Mouse (Mus musculus) kidney, postnatal 0 days (tissue): ENCODE results near the gene Rnf157. TPM values are rescaled to one million over a fixed set of nuclear protein-coding genes. Genes with fewer than 3 reads are reported as not detected.

Source experiments
- ATAC-seq: fragments of 200-750 bp; cut with Nextera tagmentation; replicated peaks from 2 replicates; pipeline ENCODE4 v1.8.0; 2017; ENCODE audit warnings: low read depth, moderate number of reproducible peaks, moderate TSS enrichment, moderate library complexity; ENCODE audit not compliant: low FRiP score
- DNase-seq: peaks from one replicate; pipeline ENCODE4 v3.0.0-alpha.2; 2016; ENCODE audit warnings: low spot score
- H3K27ac ChIP-seq: fragments of 300-500 bp; sonication (generic); 2 replicates; pipeline ENCODE4 v1.5.1; 2014; ENCODE audit warnings: mild to moderate bottlenecking
- H3K27me3 ChIP-seq: fragments of 300-500 bp; sonication (generic); 2 replicates; pipeline ENCODE4 v1.6.1; 2014; ENCODE audit warnings: low read length, mixed read lengths; ENCODE audit not compliant: insufficient read depth
- H3K36me3 ChIP-seq: fragments of 300-500 bp; sonication (generic); 2 replicates; pipeline ENCODE4 v1.6.1; 2014; ENCODE audit warnings: low read length, mixed read lengths; ENCODE audit not compliant: insufficient read depth
- H3K4me1 ChIP-seq: fragments of 300-500 bp; sonication (generic); replicated peaks from 2 replicates; pipeline ENCODE4 v1.6.1; 2014; ENCODE audit warnings: antibody characterized with exemption, low read length, mixed read lengths; ENCODE audit not compliant: insufficient read depth
- H3K4me2 ChIP-seq: fragments of 300-500 bp; sonication (generic); 2 replicates; pipeline ENCODE4 v1.6.1; 2014; ENCODE audit warnings: mild to moderate bottlenecking, low read length, moderate library complexity, mixed read lengths
- H3K4me3 ChIP-seq: fragments of 300-500 bp; sonication (generic); replicated peaks from 2 replicates; pipeline ENCODE4 v1.5.1; 2014; ENCODE audit warnings: low read depth, low read length
- H3K9ac ChIP-seq: fragments of 300-500 bp; sonication (generic); 2 replicates; pipeline ENCODE4 v1.6.1; 2014; ENCODE audit warnings: low read depth, low read length
- H3K9me3 ChIP-seq: fragments of 300-500 bp; sonication (generic); replicated peaks from 2 replicates; pipeline ENCODE4 v1.6.1; 2016; ENCODE audit warnings: low read length, inconsistent platforms, mixed read lengths
- CTCF ChIP-seq: IDR thresholded peaks from 2 replicates; pipeline ENCODE4 v1.5.1; 2016; ENCODE audit warnings: antibody characterized with exemption, low read depth, mild to moderate bottlenecking, moderate library complexity
- WGBS: fragments of 180-500 bp; shearing (Covaris S2); extraction: QIAGEN DNeasy Blood & Tissue Kit; methylation state at CpG from one replicate; pipeline ENCODE4 v1.1.7; 2014; 5-methylcytosine and 5-hydroxymethylcytosine counted together
- polyA plus RNA-seq: library from polyadenylated mRNA; unstranded; fragments of >200 nt; fragmentation: Nextera tagmentation; extraction: Ambion mirVana; gene quantifications from 2 replicates; pipeline ENCODE4 v1.2.1, GENCODE M21; 2015

Gene Rnf157
- polyA plus RNA-seq, 1 experiment from 2014 or later: 8.1 TPM

DNA sequence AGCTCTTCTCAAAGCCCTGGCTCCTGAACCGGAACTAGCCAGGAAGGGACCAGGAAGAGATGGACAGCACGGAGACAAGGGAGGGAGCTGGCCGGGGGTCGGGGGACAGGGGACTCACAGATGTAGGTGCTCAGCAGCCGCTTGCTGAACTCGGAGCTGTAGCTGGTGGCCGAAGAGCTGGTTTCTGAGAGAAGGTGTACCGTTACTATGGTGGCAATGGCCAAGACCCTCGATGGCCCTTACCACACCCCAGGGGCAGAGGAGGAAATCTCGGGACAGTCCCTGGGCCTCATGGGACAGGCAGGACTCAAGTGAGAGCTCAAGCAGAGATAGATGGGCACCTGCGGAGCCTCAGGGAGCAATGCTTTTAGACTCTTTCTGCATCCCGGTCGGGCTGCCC, 120.4 kb downstream of the Rnf157 start:
- no peak for TF ChIP-seq CTCF
- 89% methylated on average over 13 of the region's 13 CpGs for WGBS
- no peaks in the 10 kb centered on the region for H3K27me3 ChIP-seq
- H3K9me3 ChIP-seq: no peaks in the 10 kb centered on the region
- H3K4me2 ChIP-seq: no peak overlapping the region
- DNase-seq (no peak), ATAC-seq (no peak)
- no peaks in the 10 kb centered on the region for H3K4me1 ChIP-seq
- H3K4me3 ChIP-seq: no peak overlapping the region
- no peak overlapping the region for H3K27ac ChIP-seq
- H3K9ac ChIP-seq: no peak overlapping the region
- peaks cover 46% of the 10 kb centered on the region for H3K36me3 ChIP-seq

DNA sequence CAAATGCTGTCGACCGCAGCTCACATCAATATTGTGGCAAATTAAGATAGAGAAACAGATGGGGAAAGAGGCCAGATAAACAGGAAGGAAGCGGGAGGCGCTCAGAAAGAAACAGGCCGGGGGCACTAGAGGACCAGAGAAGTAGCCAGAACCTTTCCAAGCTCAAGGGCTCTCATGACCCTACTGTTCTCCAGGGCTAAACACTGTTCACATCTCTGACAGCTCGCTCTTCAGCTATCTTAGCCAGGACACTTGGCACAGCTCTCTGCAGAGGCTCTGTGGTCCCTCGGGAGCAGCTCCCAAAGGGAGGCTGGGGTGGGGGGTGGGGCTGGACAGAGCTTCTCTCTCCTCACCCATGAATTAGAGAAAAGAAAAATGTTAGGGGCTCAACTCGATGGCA, 122.3 kb downstream of the Rnf157 start:
- DNase-seq: no peak
- Histone ChIP-seq H3K4me1 (no peaks in the 10 kb centered on the region), H3K4me2 (no peak overlapping the region), H3K9me3 (no peaks in the 10 kb centered on the region), H3K9ac (no peak overlapping the region), H3K27me3 (no peaks in the 10 kb centered on the region), H3K4me3 (no peak overlapping the region), H3K27ac (0 out of 2 replicates have a peak overlapping the region, but pooled peaks have one; percentile 19), H3K36me3 (peaks cover 42% of the 10 kb centered on the region)
- WGBS: 62% methylated on average over 8 of the region's 8 CpGs
- no peak for ATAC-seq
- TF ChIP-seq CTCF: no peak

DNA sequence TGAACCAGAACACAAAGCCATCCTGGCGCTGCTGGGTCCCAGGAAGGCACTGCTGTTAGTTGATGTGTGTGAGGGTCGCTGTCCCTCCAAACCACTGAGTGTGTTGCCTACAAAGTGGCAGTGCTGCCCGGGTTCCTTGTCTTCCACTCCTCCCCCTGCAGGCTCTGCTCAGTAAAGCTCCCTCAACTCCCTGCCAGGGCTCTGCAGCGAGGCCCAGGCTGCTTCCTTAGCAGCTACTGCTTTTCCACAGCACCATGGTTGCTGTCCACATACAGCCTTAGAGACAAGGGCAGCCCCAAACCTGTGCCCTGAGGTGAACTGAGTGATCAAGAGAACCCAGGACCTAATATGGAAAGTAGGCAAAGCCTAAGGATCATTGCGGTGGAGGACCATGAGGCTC, 125.5 kb downstream of the Rnf157 start:
- WGBS: 67% methylated on average over 5 of the region's 5 CpGs

More for the DNA sequence above, 125.5 kb downstream of the Rnf157 start:
- H3K9ac ChIP-seq: no peak overlapping the region
- H3K27ac ChIP-seq: no peak overlapping the region
- TF ChIP-seq CTCF: no peak
- peaks cover 18% of the 10 kb centered on the region for H3K27me3 ChIP-seq
- no peak overlapping the region for H3K4me3 ChIP-seq
- peaks cover 32% of the 10 kb centered on the region for H3K36me3 ChIP-seq
- H3K4me1 ChIP-seq: no peaks in the 10 kb centered on the region
- no peak overlapping the region for H3K4me2 ChIP-seq
- ATAC-seq (no peak), DNase-seq (no peak)
- no peaks in the 10 kb centered on the region for H3K9me3 ChIP-seq

Other genes with a start within 250 kb of the Rnf157 start
- gene Fbf1, start 244.9 kb downstream of the Rnf157 start, polyA plus RNA-seq: 16.8 and 20.0 TPM in 2 replicates
- 44.0 and 47.2 TPM in 2 replicates for gene Ten1, start 214.2 kb downstream of the Rnf157 start, polyA plus RNA-seq
- gene Acox1, start 214.0 kb downstream of the Rnf157 start, polyA plus RNA-seq: 55.5 and 64.0 TPM in 2 replicates
- 3.9 and 4.1 TPM in 2 replicates for gene Evpl, start 175.0 kb downstream of the Rnf157 start, polyA plus RNA-seq
- 62.1 and 69.1 TPM in 2 replicates for gene Srp68, start 138.8 kb downstream of the Rnf157 start, polyA plus RNA-seq
- gene Galr2, start 132.1 kb downstream of the Rnf157 start, polyA plus RNA-seq: 0.13 and 0.18 TPM in 2 replicates
- gene Exoc7, start 105.8 kb downstream of the Rnf157 start, polyA plus RNA-seq: 56.5 and 59.1 TPM in 2 replicates
- gene Foxj1, start 77.6 kb downstream of the Rnf157 start, polyA plus RNA-seq: 2.5 TPM in 2 replicates
- 53.5 and 53.6 TPM in 2 replicates for gene Ubald2, start 21.1 kb upstream of the Rnf157 start, polyA plus RNA-seq
- 0.24 and 0.32 TPM in 2 replicates for gene Qrich2, start 53.2 kb upstream of the Rnf157 start, polyA plus RNA-seq
- gene Prpsap1, start 81.2 kb upstream of the Rnf157 start, polyA plus RNA-seq: 150 and 167 TPM in 2 replicates
- gene Sphk1, start 117.9 kb upstream of the Rnf157 start, polyA plus RNA-seq: 8.0 and 9.0 TPM in 2 replicates
- gene Ube2o, start 168.4 kb upstream of the Rnf157 start, polyA plus RNA-seq: 8.6 and 8.9 TPM in 2 replicates
- gene Aanat, start 173.4 kb upstream of the Rnf157 start, polyA plus RNA-seq: not detected in 2 replicates
- gene Rhbdf2, start 214.0 kb upstream of the Rnf157 start, polyA plus RNA-seq: 8.8 and 9.0 TPM in 2 replicates
- gene Prcd, start 240.5 kb upstream of the Rnf157 start, polyA plus RNA-seq: 1.3 and 1.4 TPM in 2 replicates
- gene Cygb, start 241.3 kb upstream of the Rnf157 start, polyA plus RNA-seq: 35.2 and 37.5 TPM in 2 replicates